Mouse (Mus musculus) olfactory bulb, adult 2 months (tissue): Measurements from ENCODE around the gene Fam213a.

ENCODE experiments used
- CTCF ChIP-seq: fragments of 200-500 bp; IDR thresholded peaks from 2 replicates; pipeline ENCODE4 v1.5.1; 2012; ENCODE audit warnings: low read depth, mild to moderate bottlenecking, low read length, moderate library complexity; ENCODE audit not compliant: insufficient read depth
- POLR2A ChIP-seq: fragments of 200-500 bp; IDR thresholded peaks from 2 replicates; pipeline ENCODE4 v1.6.1; 2012; ENCODE audit warnings: mild to moderate bottlenecking, low read depth, low read length, moderate library complexity; ENCODE audit not compliant: insufficient read depth

DNA sequence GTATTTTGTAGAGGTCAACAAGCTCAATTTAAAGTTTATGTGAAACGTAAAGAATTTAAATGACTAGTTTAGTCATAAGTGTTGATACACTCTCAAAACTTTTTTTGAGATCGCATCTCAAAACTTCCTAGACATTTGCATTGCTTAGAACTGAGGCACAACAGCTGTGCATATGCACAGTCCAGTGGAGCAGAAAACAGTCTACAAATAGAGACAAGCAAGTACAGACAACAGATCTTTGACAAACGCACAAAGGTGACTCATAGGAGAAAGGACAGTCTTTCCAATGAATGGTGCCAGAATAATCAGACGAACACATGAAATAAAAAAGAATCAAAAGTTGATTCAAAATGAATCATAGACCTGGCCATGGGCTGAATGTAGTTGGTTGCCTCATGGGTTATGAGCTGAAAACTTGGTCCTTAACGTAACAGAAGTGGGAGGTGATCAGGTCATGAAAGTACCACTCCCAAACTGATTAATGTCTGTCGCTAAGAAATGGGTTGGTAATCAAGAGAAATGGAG, 17.5 kb upstream of the Fam213a start:
- no peak for TF ChIP-seq POLR2A
- TF ChIP-seq CTCF = no peak
